Mouse (Mus musculus) neural tube, embryonic 10.5 days (tissue): Measurements from ENCODE around the gene Rdh12.
"Not testable (repeated sequence)": the region's sequence is repeated elsewhere in the genome, so short reads cannot be mapped to it uniquely, and the experiment has no call there.

Experiments
- DNase-seq: peaks from one replicate; pipeline ENCODE4 v3.0.0-alpha.2; 2017; ENCODE audit warnings: low spot score; ENCODE audit errors: extremely low spot score

Rdh12 gene

GRCm38 (mm10) chr12:79208703-79209464, at the start of gene Rdh12:
Gene Rdh12 (plus strand): TSS chr12:79208914.
- peak; percentile 14 for DNase-seq

- no peak for DNase-seq
These were observed 45.8 kb upstream of the Rdh12 start for GRCm38 (mm10) chr12:79162876-79163275.

GRCm38 (mm10) chr12:79169173-79169572, 39.5 kb upstream of the Rdh12 start:
- no peak for DNase-seq

GRCm38 (mm10) chr12:79170421-79170820, 38.3 kb upstream of the Rdh12 start:
- no peak for DNase-seq

- DNase-seq: peak; percentile 13
These were observed 37.3 kb upstream of the Rdh12 start for GRCm38 (mm10) chr12:79171269-79171995.

- DNase-seq: peak; percentile 91
These were observed 36.4 kb upstream of the Rdh12 start, which contains the start of gene Vti1b for GRCm38 (mm10) chr12:79172019-79172941. Gene Vti1b (minus strand): TSS chr12:79172667.

- no peak for DNase-seq
These were observed 35.0 kb upstream of the Rdh12 start for GRCm38 (mm10) chr12:79173721-79174120.

- no peak for DNase-seq
These were observed 32.7 kb upstream of the Rdh12 start for GRCm38 (mm10) chr12:79175998-79176397.

- not testable (repeated sequence) for DNase-seq
These were observed 23.6 kb upstream of the Rdh12 start for GRCm38 (mm10) chr12:79185160-79185559.

- DNase-seq: peak; percentile 64
These were observed 17.6 kb upstream of the Rdh12 start for GRCm38 (mm10) chr12:79190931-79191673.

GRCm38 (mm10) chr12:79191701-79192100, 17.0 kb upstream of the Rdh12 start:
- DNase-seq: peak; percentile 76

- DNase-seq: no peak
These were observed 16.5 kb upstream of the Rdh12 start, which contains the start of gene Rdh11 for GRCm38 (mm10) chr12:79192193-79192592. Gene Rdh11 (minus strand): TSS chr12:79192293.

- DNase-seq: peak; percentile 62
These were observed 15.3 kb upstream of the Rdh12 start for GRCm38 (mm10) chr12:79193441-79193840.

- DNase-seq: no peak
These were observed 11.6 kb upstream of the Rdh12 start for GRCm38 (mm10) chr12:79197105-79197504.

GRCm38 (mm10) chr12:79201882-79202281, 6.8 kb upstream of the Rdh12 start:
- DNase-seq: no peak

- no peak for DNase-seq
These were observed 2.7 kb downstream of the Rdh12 start for GRCm38 (mm10) chr12:79211447-79211846.

- DNase-seq: no peak
These were observed 8.8 kb downstream of the Rdh12 start for GRCm38 (mm10) chr12:79217511-79217910.

GRCm38 (mm10) chr12:79235485-79236080, 26.9 kb downstream of the Rdh12 start:
- DNase-seq: no peak

- no peak for DNase-seq
These were observed 33.3 kb downstream of the Rdh12 start for GRCm38 (mm10) chr12:79241985-79242384.

- DNase-seq: no peak
These were observed 34.2 kb downstream of the Rdh12 start for GRCm38 (mm10) chr12:79242921-79243320.
